Mouse (Mus musculus): ENCODE measurements at regions not wholly inside any gene's neighbourhood (a gene's known extent, or its start where the extent isn't known, plus 50 kb on each side); places are given as distances from the start of the nearest gene placed in this dataset.

DNA sequence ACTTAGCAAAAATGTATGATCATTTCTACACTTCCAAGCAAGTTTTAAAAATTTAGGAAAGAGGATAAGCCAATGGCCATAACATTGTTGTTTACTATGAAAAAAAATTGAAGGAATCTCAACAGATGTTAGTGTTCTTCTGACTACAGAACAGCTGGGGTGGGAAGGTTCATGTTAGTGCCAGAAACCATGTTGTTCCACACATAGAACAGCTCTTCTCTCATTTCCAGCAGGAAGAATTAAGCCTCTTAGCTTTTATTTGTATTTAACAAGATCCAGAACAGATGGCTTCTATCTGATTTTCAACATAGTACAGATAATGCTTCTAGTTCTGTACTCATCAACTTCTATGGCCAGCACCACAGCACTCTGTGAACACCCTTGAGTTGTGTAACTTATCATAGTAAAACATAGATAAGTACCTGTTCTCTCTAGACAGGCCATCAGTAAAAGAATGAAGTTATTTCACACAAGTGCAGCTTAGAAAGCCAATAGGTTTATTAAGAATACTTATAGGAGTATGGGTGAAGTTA lies 241.0 kb downstream of the Plod2 start:
- no peak for TF ChIP-seq CTCF (IDR thresholded peaks at IDR 0.05; ENCODE audit: borderline replicate concordance, control insufficient read depth, extremely low read depth, insufficient read depth, low read length, poor library complexity)
- no peak for TF ChIP-seq POLR2A (IDR thresholded peaks at IDR 0.05; ENCODE audit: control insufficient read depth, extremely low read depth, insufficient read depth, low read length, poor library complexity)
